Mouse (Mus musculus): ENCODE measurements around the gene Ankrd1.

Ankrd1 gene

GRCm38 (mm10) chr19:36119783-36120471 lies at the start of gene Ankrd1:
Ankrd1 (minus strand) TSS chr19:36120099.
- peak; percentile 15 for DNase-seq (ENCODE audit: low spot score)

GRCm38 (mm10) chr19:36169101-36169500 lies 49.2 kb upstream of the Ankrd1 start:
- no peak for DNase-seq (ENCODE audit: low spot score)

- DNase-seq (ENCODE audit: low spot score): no peak
Measured at GRCm38 (mm10) chr19:36168121-36168520, 48.2 kb upstream of the Ankrd1 start.

GRCm38 (mm10) chr19:36167291-36167896 lies 47.5 kb upstream of the Ankrd1 start:
- DNase-seq (ENCODE audit: low spot score): no peak

- DNase-seq (ENCODE audit: low spot score): no peak
Measured at GRCm38 (mm10) chr19:36166401-36167160, 46.7 kb upstream of the Ankrd1 start.

GRCm38 (mm10) chr19:36165351-36165750 lies 45.5 kb upstream of the Ankrd1 start:
- DNase-seq (ENCODE audit: low spot score): no peak

- no peak for DNase-seq (ENCODE audit: low spot score)
Measured at GRCm38 (mm10) chr19:36150241-36151007, 30.5 kb upstream of the Ankrd1 start.

- DNase-seq (ENCODE audit: low spot score): no peak
Measured at GRCm38 (mm10) chr19:36148578-36148977, 28.7 kb upstream of the Ankrd1 start.

GRCm38 (mm10) chr19:36143571-36143970 lies 23.7 kb upstream of the Ankrd1 start:
- DNase-seq (ENCODE audit: low spot score): no peak

GRCm38 (mm10) chr19:36133731-36134130 lies 13.8 kb upstream of the Ankrd1 start:
- DNase-seq (ENCODE audit: low spot score): no peak

GRCm38 (mm10) chr19:36133064-36133463 lies 13.2 kb upstream of the Ankrd1 start:
- DNase-seq (ENCODE audit: low spot score): no peak

- DNase-seq (ENCODE audit: low spot score): no peak
Measured at GRCm38 (mm10) chr19:36131990-36132389, 12.1 kb upstream of the Ankrd1 start.

- DNase-seq (ENCODE audit: low spot score): no peak
Measured at GRCm38 (mm10) chr19:36130181-36130580, 10.3 kb upstream of the Ankrd1 start.

- no peak for DNase-seq (ENCODE audit: low spot score)
Measured at GRCm38 (mm10) chr19:36129643-36130042, 9.7 kb upstream of the Ankrd1 start.

- DNase-seq (ENCODE audit: low spot score): no peak
Measured at GRCm38 (mm10) chr19:36129213-36129612, 9.3 kb upstream of the Ankrd1 start.

GRCm38 (mm10) chr19:36128440-36128839 lies 8.5 kb upstream of the Ankrd1 start:
- no peak for DNase-seq (ENCODE audit: low spot score)

GRCm38 (mm10) chr19:36124203-36124602 lies 4.3 kb upstream of the Ankrd1 start:
- DNase-seq (ENCODE audit: low spot score): no peak

GRCm38 (mm10) chr19:36119219-36119618 lies 680 bp downstream of the Ankrd1 start:
- no peak for DNase-seq (ENCODE audit: low spot score)

- DNase-seq (ENCODE audit: low spot score): no peak
Measured at GRCm38 (mm10) chr19:36116185-36116584, 3.7 kb downstream of the Ankrd1 start.

GRCm38 (mm10) chr19:36112007-36112406 lies 7.9 kb downstream of the Ankrd1 start:
- DNase-seq (ENCODE audit: low spot score): no peak

- DNase-seq (ENCODE audit: low spot score): peak; percentile 87
Measured at GRCm38 (mm10) chr19:36111054-36111895, 8.6 kb downstream of the Ankrd1 start.

All from embryo, embryonic 10.5 days (tissue).